Mouse (Mus musculus): ENCODE data around the gene Adcy7. TPM values are rescaled to one million over a fixed set of nuclear protein-coding genes. Genes with fewer than 3 reads are reported as not detected.

Gene Adcy7
- polyA plus RNA-seq, 1 experiment from 2014 or later: 21.3 TPM

GRCm38 (mm10) chr8:88288622-88289242, 16.5 kb downstream of the Adcy7 start:
- H3K9ac ChIP-seq: peak overlapping the region; percentile 34; the same call in 1 of the 2 replicates
- no peaks in the 10 kb centered on the region for H3K9me3 ChIP-seq (replicated peaks)
- H3K4me1 ChIP-seq (replicated peaks): peaks cover 80% of the 10 kb centered on the region
- peak overlapping the region; percentile 79 for H3K27ac ChIP-seq (replicated peaks)
- H3K4me3 ChIP-seq (replicated peaks): peak overlapping the region; percentile 30
- peak overlapping the region; percentile 67 for H3K4me2 ChIP-seq
- no peaks in the 10 kb centered on the region for H3K27me3 ChIP-seq
- 12% methylated on average over 12 of the region's 12 CpGs for WGBS (ENCODE audit: insufficient replicate concordance)
- H3K36me3 ChIP-seq (replicated peaks): no peaks in the 10 kb centered on the region
- ATAC-seq (ENCODE audit: insufficient read depth): peak; percentile 80

GRCm38 (mm10) chr8:88289901-88290300, 17.7 kb downstream of the Adcy7 start:
- H3K4me3 ChIP-seq (replicated peaks): no peak overlapping the region
- H3K4me2 ChIP-seq: no peak overlapping the region
- H3K36me3 ChIP-seq (replicated peaks): no peaks in the 10 kb centered on the region
- WGBS (ENCODE audit: insufficient replicate concordance): 29% methylated on average over 1 of the region's 1 CpGs
- no peak overlapping the region for H3K9ac ChIP-seq
- H3K9me3 ChIP-seq (replicated peaks): no peaks in the 10 kb centered on the region
- no peak for ATAC-seq (ENCODE audit: insufficient read depth)
- peaks cover 91% of the 10 kb centered on the region for H3K4me1 ChIP-seq (replicated peaks)
- H3K27me3 ChIP-seq: no peaks in the 10 kb centered on the region
- peak overlapping the region; percentile 62 for H3K27ac ChIP-seq (replicated peaks)

- H3K9me3 ChIP-seq (replicated peaks): no peaks in the 10 kb centered on the region
- no peak for ATAC-seq (ENCODE audit: insufficient read depth)
- peak overlapping the region; percentile 62 for H3K27ac ChIP-seq (replicated peaks)
- H3K4me3 ChIP-seq (replicated peaks): no peak overlapping the region
- 54% methylated on average over 13 of the region's 13 CpGs for WGBS (ENCODE audit: insufficient replicate concordance)
- H3K36me3 ChIP-seq (replicated peaks): peaks cover 3% of the 10 kb centered on the region; the same call in 1 of the 2 replicates
- H3K4me2 ChIP-seq: 0 out of 2 replicates have a peak overlapping the region, but pooled peaks have one; percentile 13
- no peaks in the 10 kb centered on the region for H3K27me3 ChIP-seq
- H3K9ac ChIP-seq: no peak overlapping the region
- H3K4me1 ChIP-seq (replicated peaks): peaks cover 91% of the 10 kb centered on the region
Measured at GRCm38 (mm10) chr8:88290326-88291304, 18.4 kb downstream of the Adcy7 start.

DNA sequence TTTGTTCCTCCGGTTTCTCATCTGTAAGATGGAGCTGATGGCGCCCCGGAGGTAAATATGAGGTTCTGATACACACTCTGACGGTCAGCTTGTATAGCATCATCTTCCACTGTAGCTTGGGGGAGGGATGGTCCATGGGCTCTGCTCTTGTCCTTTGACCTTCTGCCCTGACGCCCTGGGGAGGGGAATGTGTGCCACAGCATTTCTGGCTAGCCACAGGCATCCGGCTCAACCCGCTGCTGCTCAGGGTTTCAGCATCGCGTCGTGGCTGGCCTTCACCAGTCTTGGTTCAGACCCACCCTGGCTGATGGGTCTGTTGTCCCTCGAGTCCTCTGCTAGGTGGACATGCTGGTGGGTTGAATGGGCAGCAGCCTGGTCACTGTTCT, 19.1 kb downstream of the Adcy7 start:
- ATAC-seq (ENCODE audit: insufficient read depth): no peak
- peak overlapping the region; percentile 62; the same call in 1 of the 2 replicates for H3K27ac ChIP-seq (replicated peaks)
- WGBS (ENCODE audit: insufficient replicate concordance): 79% methylated on average over 11 of the region's 11 CpGs

GRCm38 (mm10) chr8:88292926-88293325, 20.7 kb downstream of the Adcy7 start:
- Histone ChIP-seq H3K4me1 (replicated peaks) (peaks cover 99% of the 10 kb centered on the region), H3K36me3 (replicated peaks) (peaks cover 13% of the 10 kb centered on the region; the same call in 1 of the 2 replicates), H3K4me3 (replicated peaks) (no peak overlapping the region; the same call in 1 of the 2 replicates), H3K27me3 (no peaks in the 10 kb centered on the region), H3K27ac (replicated peaks) (peak overlapping the region; percentile 69; the same call in 1 of the 2 replicates), H3K9ac (0 out of 2 replicates have a peak overlapping the region, but pooled peaks have one; percentile 3), H3K9me3 (replicated peaks) (no peaks in the 10 kb centered on the region), H3K4me2 (peak overlapping the region; percentile 46)
- ATAC-seq (ENCODE audit: insufficient read depth): 0 out of 2 replicates have a peak, but pooled peaks have one; percentile 10
- 38% methylated on average over 3 of the region's 3 CpGs for WGBS (ENCODE audit: insufficient replicate concordance)

More for the DNA sequence above, 19.1 kb downstream of the Adcy7 start:
- H3K4me2 ChIP-seq: no peak overlapping the region
- peaks cover 10% of the 10 kb centered on the region; the same call in 1 of the 2 replicates for H3K36me3 ChIP-seq (replicated peaks)
- no peaks in the 10 kb centered on the region for H3K27me3 ChIP-seq
- no peaks in the 10 kb centered on the region for H3K9me3 ChIP-seq (replicated peaks)
- no peak overlapping the region for H3K4me3 ChIP-seq (replicated peaks)
- H3K9ac ChIP-seq: no peak overlapping the region
- peaks cover 91% of the 10 kb centered on the region for H3K4me1 ChIP-seq (replicated peaks)

GRCm38 (mm10) chr8:88293590-88294356, 21.6 kb downstream of the Adcy7 start:
- 32% methylated on average over 9 of the region's 9 CpGs for WGBS (ENCODE audit: insufficient replicate concordance)
- Histone ChIP-seq H3K4me3 (replicated peaks) (peak overlapping the region; percentile 40), H3K9me3 (replicated peaks) (no peaks in the 10 kb centered on the region), H3K4me2 (peak overlapping the region; percentile 51), H3K36me3 (replicated peaks) (peaks cover 17% of the 10 kb centered on the region; the same call in 1 of the 2 replicates), H3K4me1 (replicated peaks) (peaks cover 99% of the 10 kb centered on the region), H3K27ac (replicated peaks) (peak overlapping the region; percentile 69), H3K27me3 (no peaks in the 10 kb centered on the region), H3K9ac (peak overlapping the region; percentile 28)
- ATAC-seq (ENCODE audit: insufficient read depth): no peak

DNA sequence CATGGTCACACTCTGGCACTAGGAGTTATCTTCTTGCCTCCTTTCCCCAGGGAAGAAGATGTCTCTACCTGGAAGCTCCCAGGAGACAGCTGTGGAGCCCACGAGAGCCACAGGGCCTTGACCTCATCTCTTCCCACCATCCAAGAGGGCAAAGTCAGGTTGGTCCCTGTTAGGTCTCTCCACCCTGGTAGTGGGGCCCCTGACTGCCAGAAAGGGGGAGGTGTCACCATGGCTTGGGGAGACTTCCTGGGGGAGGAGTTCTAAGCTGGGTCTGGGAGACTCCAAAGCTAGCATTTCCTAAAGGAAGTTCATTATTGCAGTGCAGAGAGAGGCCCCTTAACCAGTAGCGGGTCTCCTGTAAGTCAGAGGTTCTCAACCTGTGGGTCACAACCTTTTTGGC, 22.8 kb downstream of the Adcy7 start:
- Histone ChIP-seq H3K4me2 (peak overlapping the region; percentile 51), H3K9me3 (replicated peaks) (no peaks in the 10 kb centered on the region), H3K4me1 (replicated peaks) (peaks cover 99% of the 10 kb centered on the region), H3K27me3 (no peaks in the 10 kb centered on the region), H3K36me3 (replicated peaks) (peaks cover 17% of the 10 kb centered on the region; the same call in 1 of the 2 replicates), H3K4me3 (replicated peaks) (peak overlapping the region; percentile 40), H3K9ac (peak overlapping the region; percentile 28; the same call in 1 of the 2 replicates), H3K27ac (replicated peaks) (peak overlapping the region; percentile 69)
- WGBS (ENCODE audit: insufficient replicate concordance): 53% methylated on average over 2 of the region's 2 CpGs
- no peak for ATAC-seq (ENCODE audit: insufficient read depth)

DNA sequence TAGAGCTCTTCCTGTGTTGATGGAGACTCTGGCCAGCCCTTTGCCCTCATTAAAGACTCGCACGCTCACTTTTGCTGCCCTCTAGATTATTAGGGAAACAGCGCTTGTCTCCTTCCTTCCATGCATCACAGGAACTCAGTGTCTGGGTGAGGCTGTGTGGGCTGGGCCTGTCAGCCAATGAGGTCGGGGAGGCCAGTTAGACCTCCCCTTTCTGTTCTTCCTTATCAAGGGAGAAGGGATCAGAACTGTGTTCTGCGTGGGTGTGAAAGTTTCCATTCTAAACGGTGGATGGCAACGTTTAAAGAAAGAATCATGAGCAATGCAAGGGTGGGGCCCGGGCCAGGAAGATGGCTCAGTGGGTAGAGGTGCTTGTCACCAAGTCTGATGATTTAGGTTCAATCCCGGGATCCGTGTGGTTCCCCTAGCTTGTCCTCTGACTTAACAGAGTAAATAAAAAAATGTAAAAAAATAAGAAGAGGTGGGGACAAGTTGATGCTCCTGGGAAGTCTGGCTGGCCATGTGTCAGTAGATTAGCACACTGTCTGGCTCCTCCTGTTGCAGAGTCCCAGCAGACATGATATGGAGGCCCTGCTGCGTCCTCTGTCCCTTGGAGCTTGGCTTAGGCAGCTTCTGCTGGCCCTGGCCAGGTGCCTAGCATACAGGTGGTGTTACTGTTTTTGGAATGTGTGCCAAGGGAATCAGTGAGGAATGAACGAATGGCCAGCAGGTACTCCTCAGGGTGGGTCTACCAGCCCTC, 26.0 kb downstream of the Adcy7 start:
- Histone ChIP-seq H3K4me1 (replicated peaks) (peaks cover 98% of the 10 kb centered on the region), H3K4me3 (replicated peaks) (peak overlapping the region; percentile 11), H3K4me2 (peak overlapping the region; percentile 80), H3K27me3 (no peaks in the 10 kb centered on the region), H3K9me3 (replicated peaks) (no peaks in the 10 kb centered on the region), H3K27ac (replicated peaks) (peak overlapping the region; percentile 92), H3K9ac (peak overlapping the region; percentile 76; the same call in 1 of the 2 replicates), H3K36me3 (replicated peaks) (peaks cover 22% of the 10 kb centered on the region)
- ATAC-seq (ENCODE audit: insufficient read depth): peak; percentile 78
- 15% methylated on average over 12 of the region's 12 CpGs for WGBS (ENCODE audit: insufficient replicate concordance)

- Histone ChIP-seq H3K4me3 (replicated peaks) (peak overlapping the region; percentile 11), H3K4me1 (replicated peaks) (peaks cover 98% of the 10 kb centered on the region), H3K4me2 (peak overlapping the region; percentile 80), H3K9me3 (replicated peaks) (no peaks in the 10 kb centered on the region), H3K36me3 (replicated peaks) (peaks cover 27% of the 10 kb centered on the region), H3K9ac (peak overlapping the region; percentile 76), H3K27ac (replicated peaks) (peak overlapping the region; percentile 92), H3K27me3 (no peaks in the 10 kb centered on the region)
- no peak for ATAC-seq (ENCODE audit: insufficient read depth)
- WGBS (ENCODE audit: insufficient replicate concordance): 68% methylated on average over 10 of the region's 10 CpGs
Measured at GRCm38 (mm10) chr8:88298733-88299103, 26.5 kb downstream of the Adcy7 start.

All from liver, embryonic 15.5 days (tissue).